Mouse (Mus musculus): Measurements from ENCODE around the gene Cpm. TPM values are rescaled to one million over a fixed set of nuclear protein-coding genes. Genes with fewer than 3 reads are reported as not detected.

Gene Cpm
- polyA plus RNA-seq, 1 experiment from 2014 or later: 3.7 TPM

DNA sequence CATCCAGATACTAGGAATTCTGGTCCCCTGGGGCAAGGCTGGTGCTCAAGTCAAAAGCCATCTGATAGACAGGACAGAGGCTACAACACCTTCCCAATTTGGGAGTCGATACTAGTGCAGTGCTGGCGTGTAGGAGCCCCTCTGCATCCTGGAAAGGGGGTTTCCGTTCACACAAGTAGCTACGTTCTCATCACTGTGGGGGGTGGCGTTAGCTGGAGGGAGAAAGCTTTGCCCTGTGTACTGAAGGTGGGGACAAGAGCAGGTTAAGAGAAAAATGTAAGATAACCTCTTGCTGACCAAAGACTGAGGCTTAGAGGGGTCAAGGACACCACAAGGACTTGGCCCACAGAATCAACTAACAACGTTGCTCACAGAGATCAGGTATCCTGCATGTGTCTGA, 14.0 kb downstream of the Cpm start:
- no peak overlapping the region for H3K4me2 ChIP-seq (replicated peaks)
- no peak overlapping the region for H3K9ac ChIP-seq (replicated peaks)
- no peaks in the 10 kb centered on the region for H3K9me3 ChIP-seq
- no peak overlapping the region for H3K27ac ChIP-seq (replicated peaks)
- H3K4me3 ChIP-seq: no peak overlapping the region
- ATAC-seq (ENCODE audit: low FRiP score, low read depth): no peak
- no peaks in the 10 kb centered on the region for H3K36me3 ChIP-seq
- peaks cover 16% of the 10 kb centered on the region; the same call in 1 of the 2 replicates for H3K27me3 ChIP-seq
- 90% methylated on average over 6 of the region's 6 CpGs for WGBS
- 0 out of 2 replicates have a peak, but pooled peaks cover 6% of the 10 kb centered on the region for H3K4me1 ChIP-seq

DNA sequence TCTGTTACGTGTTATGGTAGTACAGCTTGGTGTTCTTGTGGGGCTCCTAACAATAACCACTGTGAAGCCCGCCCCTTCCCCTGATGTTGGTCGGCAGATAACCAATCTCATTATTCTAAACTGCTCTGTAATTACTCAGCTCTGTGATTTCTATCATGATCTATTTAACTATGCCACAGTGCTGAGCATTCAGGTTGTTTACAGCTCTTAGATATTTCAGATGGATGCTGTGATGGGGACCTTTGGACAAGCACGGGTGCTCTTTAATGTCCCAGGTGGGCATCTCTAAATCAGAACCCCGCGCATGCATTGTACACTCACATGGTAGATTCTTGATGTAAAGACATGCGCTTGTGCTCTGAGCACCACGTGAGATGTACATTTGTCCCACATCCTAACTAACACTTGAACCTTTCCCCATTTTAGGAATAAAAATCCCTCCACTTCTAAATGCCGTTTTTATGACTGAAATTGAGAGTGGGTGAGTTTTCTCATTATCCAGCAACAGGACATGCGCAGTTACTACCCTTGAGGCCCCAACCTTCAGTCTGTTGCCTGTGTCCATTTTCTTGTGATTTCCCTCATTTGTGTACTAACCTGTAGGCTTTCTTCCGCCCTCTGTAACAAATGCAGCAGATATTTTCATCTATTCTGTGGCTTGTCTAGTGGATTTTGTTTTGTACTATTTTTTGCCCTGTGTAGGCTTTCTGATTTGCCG, 14.6 kb downstream of the Cpm start:
- WGBS: 90% methylated on average over 12 of the region's 12 CpGs
- Histone ChIP-seq H3K9me3 (no peaks in the 10 kb centered on the region), H3K4me2 (replicated peaks) (no peak overlapping the region), H3K9ac (replicated peaks) (no peak overlapping the region), H3K4me1 (0 out of 2 replicates have a peak, but pooled peaks cover 6% of the 10 kb centered on the region), H3K27ac (replicated peaks) (no peak overlapping the region), H3K27me3 (peaks cover 16% of the 10 kb centered on the region; the same call in 1 of the 2 replicates), H3K4me3 (no peak overlapping the region), H3K36me3 (no peaks in the 10 kb centered on the region)
- no peak for ATAC-seq (ENCODE audit: low FRiP score, low read depth)

DNA sequence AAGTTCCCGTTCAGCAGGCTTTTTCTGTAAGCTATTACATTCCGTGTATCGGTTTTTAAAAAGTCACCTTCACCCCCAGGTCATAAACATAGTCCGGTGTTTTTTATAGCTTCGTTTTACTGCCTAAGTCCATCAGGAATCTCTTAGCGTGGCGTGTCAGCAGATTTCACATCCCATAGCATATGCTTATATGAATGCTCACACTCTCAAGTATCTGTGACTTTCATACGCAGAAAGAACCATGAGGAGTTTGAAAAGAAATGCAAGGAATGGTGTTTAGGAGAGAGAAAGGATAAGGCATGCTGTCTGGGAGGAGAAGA, 15.1 kb downstream of the Cpm start:
- H3K4me3 ChIP-seq: no peak overlapping the region
- ATAC-seq (ENCODE audit: low FRiP score, low read depth): no peak
- WGBS: 93% methylated on average over 8 of the region's 8 CpGs

DNA sequence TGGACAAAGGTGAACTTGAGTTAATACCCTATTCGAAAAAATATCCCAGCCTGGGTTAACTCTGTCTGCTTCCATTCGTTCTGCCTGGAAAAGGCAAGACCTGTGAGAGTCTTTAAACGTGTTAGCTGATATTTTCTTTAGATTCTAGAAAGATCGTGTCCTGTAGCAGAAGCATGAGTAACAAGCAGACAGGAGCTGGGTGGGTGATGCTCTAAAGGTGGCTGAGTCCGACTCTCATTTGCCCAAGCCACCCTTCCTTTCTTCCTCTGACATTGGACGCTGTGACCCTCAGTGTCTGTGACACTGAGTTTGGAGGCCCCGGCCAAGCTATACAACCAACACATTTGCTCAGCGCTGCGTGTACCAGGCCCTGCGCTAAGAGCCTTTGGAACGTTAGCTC, 15.5 kb downstream of the Cpm start:
- H3K9me3 ChIP-seq: no peaks in the 10 kb centered on the region

More for the DNA sequence above, 15.1 kb downstream of the Cpm start:
- Histone ChIP-seq H3K27me3 (peaks cover 16% of the 10 kb centered on the region; the same call in 1 of the 2 replicates), H3K27ac (replicated peaks) (no peak overlapping the region), H3K4me1 (0 out of 2 replicates have a peak, but pooled peaks cover 6% of the 10 kb centered on the region), H3K4me2 (replicated peaks) (no peak overlapping the region), H3K9ac (replicated peaks) (no peak overlapping the region), H3K9me3 (no peaks in the 10 kb centered on the region), H3K36me3 (no peaks in the 10 kb centered on the region)

DNA sequence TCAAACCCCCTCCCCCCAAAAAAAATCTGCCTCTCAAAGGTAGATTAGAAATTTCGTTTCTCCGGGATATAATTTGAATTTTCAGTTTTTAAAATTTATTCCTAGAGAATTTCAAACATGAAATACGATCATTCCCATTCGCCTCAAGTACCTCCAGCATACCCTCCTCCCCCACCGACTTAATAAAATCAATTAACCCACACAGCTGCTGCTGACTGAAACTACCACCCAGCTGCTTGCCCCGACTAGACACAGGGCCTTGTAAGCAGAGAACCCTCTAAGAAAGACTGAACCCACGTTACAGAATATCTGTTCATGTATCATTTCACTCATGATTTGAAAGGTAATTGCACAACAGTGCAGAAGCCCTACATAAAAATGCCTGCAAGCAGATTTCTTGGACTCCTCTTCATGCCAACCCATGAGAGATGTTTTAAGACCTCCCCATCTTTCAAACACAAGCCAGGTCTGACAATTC, 16.2 kb downstream of the Cpm start:
- peaks cover 10% of the 10 kb centered on the region; the same call in 1 of the 2 replicates for H3K27me3 ChIP-seq
- H3K4me3 ChIP-seq: no peak overlapping the region
- H3K4me2 ChIP-seq (replicated peaks): no peak overlapping the region
- 0 out of 2 replicates have a peak, but pooled peaks cover 6% of the 10 kb centered on the region for H3K4me1 ChIP-seq
- no peaks in the 10 kb centered on the region for H3K36me3 ChIP-seq
- H3K9ac ChIP-seq (replicated peaks): no peak overlapping the region
- no peaks in the 10 kb centered on the region for H3K9me3 ChIP-seq
- no peak overlapping the region for H3K27ac ChIP-seq (replicated peaks)
- WGBS: 80% methylated on average over 7 of the region's 7 CpGs
- ATAC-seq (ENCODE audit: low FRiP score, low read depth): no peak

More for the DNA sequence above, 15.5 kb downstream of the Cpm start:
- Histone ChIP-seq H3K9ac (replicated peaks) (no peak overlapping the region), H3K27me3 (peaks cover 16% of the 10 kb centered on the region; the same call in 1 of the 2 replicates), H3K4me2 (replicated peaks) (no peak overlapping the region), H3K36me3 (no peaks in the 10 kb centered on the region), H3K27ac (replicated peaks) (no peak overlapping the region), H3K4me1 (0 out of 2 replicates have a peak, but pooled peaks cover 6% of the 10 kb centered on the region), H3K4me3 (no peak overlapping the region)
- ATAC-seq (ENCODE audit: low FRiP score, low read depth): no peak
- WGBS: 91% methylated on average over 11 of the region's 11 CpGs

DNA sequence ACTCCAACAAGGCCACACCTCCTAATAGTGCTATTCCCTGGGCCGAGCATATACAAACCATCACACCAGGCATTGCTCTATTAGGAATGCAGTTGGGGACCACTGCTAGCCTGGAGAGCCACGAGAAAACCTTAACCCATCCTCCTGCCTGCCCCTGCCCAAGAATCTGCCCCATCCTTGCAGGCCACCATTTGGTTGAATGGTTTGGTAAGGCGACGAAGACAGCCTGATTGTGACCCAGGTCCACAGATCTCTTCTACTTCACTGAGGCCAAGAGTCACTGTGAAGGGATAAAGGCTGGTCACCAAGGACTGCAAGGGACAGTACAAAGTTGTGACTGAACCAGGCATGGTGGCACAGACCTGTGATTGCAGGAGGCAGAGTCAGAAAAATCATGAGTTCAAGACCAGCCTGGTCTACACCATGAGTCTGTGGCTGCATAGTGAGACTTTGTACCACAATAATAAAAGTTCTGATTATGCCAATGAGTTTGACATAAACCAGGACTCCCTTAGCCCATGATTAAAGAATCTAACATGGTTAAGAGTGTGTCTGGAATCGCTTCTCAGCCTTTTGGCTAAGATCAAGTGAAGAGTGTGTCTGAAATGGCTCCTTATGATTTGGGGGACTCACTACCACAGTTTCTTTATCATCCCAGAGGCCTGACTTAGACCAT, 17.3 kb downstream of the Cpm start:
- Histone ChIP-seq H3K4me2 (replicated peaks) (no peak overlapping the region), H3K4me1 (0 out of 2 replicates have a peak, but pooled peaks cover 6% of the 10 kb centered on the region), H3K9ac (replicated peaks) (no peak overlapping the region), H3K4me3 (no peak overlapping the region), H3K36me3 (no peaks in the 10 kb centered on the region), H3K27ac (replicated peaks) (no peak overlapping the region), H3K9me3 (no peaks in the 10 kb centered on the region), H3K27me3 (peaks cover 5% of the 10 kb centered on the region; the same call in 1 of the 2 replicates)
- 94% methylated on average over 5 of the region's 5 CpGs for WGBS
- no peak for ATAC-seq (ENCODE audit: low FRiP score, low read depth)

DNA sequence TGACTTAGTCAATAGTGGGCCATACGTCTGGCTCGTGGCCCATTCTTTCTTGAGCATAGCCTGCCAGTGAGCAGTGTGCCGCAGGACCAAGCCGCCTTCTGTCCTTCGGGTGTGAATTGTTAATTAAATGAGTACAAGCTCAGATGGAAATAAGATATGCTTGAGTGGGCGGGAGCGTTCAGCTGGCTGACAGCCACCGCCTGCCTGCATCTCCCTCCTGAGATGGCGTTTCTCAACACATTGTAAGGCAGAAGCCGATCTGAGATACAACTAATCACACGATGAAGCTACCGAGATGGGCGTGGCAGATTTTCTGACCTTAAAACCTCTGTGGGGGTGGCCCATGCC, 17.8 kb downstream of the Cpm start:
- peak; percentile 70; the same call in 1 of the 2 replicates for ATAC-seq (ENCODE audit: low FRiP score, low read depth)
- 57% methylated on average over 13 of the region's 13 CpGs for WGBS
- Histone ChIP-seq H3K9me3 (no peaks in the 10 kb centered on the region), H3K4me2 (replicated peaks) (no peak overlapping the region), H3K36me3 (no peaks in the 10 kb centered on the region), H3K27ac (replicated peaks) (no peak overlapping the region), H3K9ac (replicated peaks) (no peak overlapping the region), H3K4me1 (0 out of 2 replicates have a peak, but pooled peaks cover 6% of the 10 kb centered on the region), H3K27me3 (peaks cover 5% of the 10 kb centered on the region; the same call in 1 of the 2 replicates), H3K4me3 (no peak overlapping the region)

DNA sequence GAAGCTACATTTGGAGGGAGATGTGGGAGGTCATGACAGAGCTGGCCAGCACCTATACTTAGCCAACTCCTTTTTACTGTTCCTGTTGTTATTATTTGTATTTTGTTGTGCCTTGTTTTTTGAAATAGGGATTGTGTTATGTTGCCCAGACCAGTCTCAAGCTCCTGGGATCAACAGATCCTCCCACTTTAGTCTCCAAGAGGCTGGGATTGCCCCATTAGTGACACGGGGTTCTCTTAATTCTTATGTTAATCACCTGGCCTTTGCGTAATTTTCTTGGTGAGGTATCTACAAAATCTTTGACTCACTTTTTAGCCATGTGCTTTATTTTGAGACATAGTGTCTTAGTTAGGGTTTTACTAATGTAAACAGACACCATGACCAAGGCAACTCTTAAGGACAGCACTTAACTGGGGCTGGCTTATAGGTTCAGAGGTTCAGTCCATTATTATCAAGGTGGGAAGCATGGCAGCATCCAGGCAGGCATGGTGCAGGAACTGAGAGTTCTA, 18.7 kb downstream of the Cpm start:
- peaks cover 3% of the 10 kb centered on the region; the same call in 1 of the 2 replicates for H3K27me3 ChIP-seq
- H3K4me2 ChIP-seq (replicated peaks): no peak overlapping the region
- ATAC-seq (ENCODE audit: low FRiP score, low read depth): no peak
- H3K4me3 ChIP-seq: no peak overlapping the region
- H3K9ac ChIP-seq (replicated peaks): no peak overlapping the region
- H3K36me3 ChIP-seq: no peaks in the 10 kb centered on the region
- 72% methylated on average over 2 of the region's 2 CpGs for WGBS
- H3K4me1 ChIP-seq: 0 out of 2 replicates have a peak, but pooled peaks cover 6% of the 10 kb centered on the region
- no peak overlapping the region for H3K27ac ChIP-seq (replicated peaks)
- H3K9me3 ChIP-seq: no peaks in the 10 kb centered on the region

DNA sequence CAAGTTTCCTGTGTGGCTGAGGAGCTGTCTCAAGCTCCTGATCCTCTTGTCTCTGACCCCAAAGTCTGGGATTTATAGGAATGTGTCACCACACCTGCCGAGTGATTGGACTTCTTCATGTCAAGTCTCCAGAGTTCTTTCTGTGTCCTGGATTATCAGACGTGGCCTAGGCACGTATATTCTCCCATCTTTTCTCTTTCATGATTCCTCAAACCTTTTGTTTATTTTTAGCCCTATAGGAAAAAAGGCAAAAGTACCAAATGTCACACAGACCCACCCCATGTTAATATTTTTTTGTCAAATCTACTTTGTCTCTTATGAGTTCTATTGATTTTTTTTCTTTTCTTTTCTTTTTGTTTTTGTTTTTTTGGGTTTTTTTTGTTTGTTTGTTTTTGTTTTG, 19.3 kb downstream of the Cpm start:
- Histone ChIP-seq H3K4me3 (no peak overlapping the region), H3K27ac (replicated peaks) (no peak overlapping the region), H3K36me3 (no peaks in the 10 kb centered on the region), H3K4me1 (0 out of 2 replicates have a peak, but pooled peaks cover 6% of the 10 kb centered on the region), H3K9me3 (no peaks in the 10 kb centered on the region), H3K9ac (replicated peaks) (no peak overlapping the region), H3K27me3 (no peaks in the 10 kb centered on the region), H3K4me2 (replicated peaks) (no peak overlapping the region)
- no peak for ATAC-seq (ENCODE audit: low FRiP score, low read depth)
- 85% methylated on average over 3 of the region's 3 CpGs for WGBS

DNA sequence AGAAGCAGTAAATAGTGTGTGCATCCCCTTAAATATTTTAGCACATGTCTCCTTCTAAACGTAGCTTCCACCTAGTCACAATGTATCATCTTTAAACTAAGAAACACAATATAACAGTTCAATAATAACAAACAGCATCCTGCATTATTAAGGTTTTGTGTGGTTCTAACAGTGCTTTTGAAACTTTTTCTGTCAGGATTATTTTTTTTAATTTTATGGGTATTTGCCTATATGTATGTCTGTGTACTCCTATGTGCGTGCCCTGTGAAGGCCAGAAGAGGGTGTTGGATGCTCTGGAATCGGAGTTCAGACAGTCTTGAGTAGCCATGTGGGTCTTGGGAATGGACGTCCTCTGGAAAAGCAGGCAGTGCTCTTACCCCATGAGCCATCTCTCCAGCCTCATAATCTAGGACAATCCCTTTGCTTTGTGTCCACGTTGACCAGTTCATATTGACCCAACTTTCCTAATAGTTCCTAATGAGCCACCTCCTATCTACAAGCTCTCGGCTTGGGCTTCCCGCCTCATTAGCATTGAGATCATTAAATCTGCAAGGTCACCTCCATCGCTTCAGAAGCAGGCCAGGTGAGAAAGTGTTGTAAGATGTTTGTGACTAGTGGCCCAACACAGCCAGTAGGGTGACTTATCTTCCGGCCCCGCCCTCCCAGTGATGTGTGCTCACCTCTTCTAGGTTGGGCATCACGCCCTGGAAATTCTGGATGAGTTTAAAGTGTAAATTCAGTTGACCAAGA, 20.2 kb downstream of the Cpm start:
- 89% methylated on average over 11 of the region's 11 CpGs for WGBS
- H3K4me1 ChIP-seq: 0 out of 2 replicates have a peak, but pooled peaks cover 6% of the 10 kb centered on the region
- no peak overlapping the region for H3K9ac ChIP-seq (replicated peaks)
- H3K27ac ChIP-seq (replicated peaks): no peak overlapping the region
- no peak overlapping the region for H3K4me2 ChIP-seq (replicated peaks)
- no peaks in the 10 kb centered on the region for H3K36me3 ChIP-seq
- H3K9me3 ChIP-seq: no peaks in the 10 kb centered on the region
- no peak for ATAC-seq (ENCODE audit: low FRiP score, low read depth)
- H3K27me3 ChIP-seq: no peaks in the 10 kb centered on the region
- H3K4me3 ChIP-seq: no peak overlapping the region

DNA sequence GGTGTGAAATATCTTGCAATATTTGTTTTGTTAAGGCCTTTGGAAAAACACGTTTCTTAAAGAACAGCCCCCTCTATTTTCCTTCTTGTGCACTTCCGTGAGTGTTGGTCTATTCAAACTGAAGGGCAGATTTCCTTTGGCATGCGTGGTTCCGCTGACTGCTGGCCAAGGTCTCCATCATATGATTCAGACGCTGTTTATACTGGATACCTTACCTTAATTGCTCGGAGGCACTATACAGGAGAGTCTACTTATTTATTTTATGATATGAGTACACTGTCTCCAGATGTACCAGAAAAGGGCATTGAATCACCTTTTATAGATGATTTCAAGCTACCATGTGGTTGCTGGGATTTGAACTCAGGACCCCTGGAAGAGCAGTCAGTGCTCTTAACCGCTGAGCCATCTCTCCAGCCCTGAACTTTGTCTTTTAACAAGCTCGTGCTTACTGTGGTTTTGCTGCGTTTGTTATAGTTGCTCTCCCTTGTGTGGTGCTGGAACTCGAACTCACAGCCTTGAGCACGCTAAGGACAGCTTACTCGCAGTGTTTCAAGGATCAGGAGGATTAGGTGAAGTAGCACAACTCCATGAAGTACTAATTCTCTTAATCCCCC, 20.8 kb downstream of the Cpm start:
- H3K36me3 ChIP-seq: no peaks in the 10 kb centered on the region
- no peaks in the 10 kb centered on the region; the same call in 1 of the 2 replicates for H3K27me3 ChIP-seq
- H3K27ac ChIP-seq (replicated peaks): no peak overlapping the region
- ATAC-seq (ENCODE audit: low FRiP score, low read depth): no peak
- H3K4me3 ChIP-seq: no peak overlapping the region
- 89% methylated on average over 12 of the region's 12 CpGs for WGBS
- H3K4me2 ChIP-seq (replicated peaks): no peak overlapping the region
- 0 out of 2 replicates have a peak, but pooled peaks cover 6% of the 10 kb centered on the region for H3K4me1 ChIP-seq
- no peak overlapping the region for H3K9ac ChIP-seq (replicated peaks)
- no peaks in the 10 kb centered on the region for H3K9me3 ChIP-seq

Data from midbrain, embryonic 12.5 days (tissue).